27 mouse cellular contexts compared by ENCODE assay signal in genomic region chr13:92293883-92294282, GRCm38 (mm10). TPM values are rescaled to one million over a fixed set of nuclear protein-coding genes. Genes with fewer than 3 reads are reported as not detected.
"Had no signal": no experiment of that assay in that cellular context is flagged by ENCODE, and none has a peak within 500 bp of the region (broad histone marks: within the 10 kb centered on the region; RNA-seq: fewer than 3 reads in every experiment).

No protein-coding gene starts in this region.

- DNase-seq: kidney, adult 18-20 months; kidney, postnatal 25 days; layer of hippocampus, adult 9-11 months; liver, embryonic 13.5 days; lung, adult 2 months; lung, postnatal 14 days; right cerebral cortex, adult 18-20 months; right cerebral cortex, postnatal 25 days; spleen, adult 18-20 months; thymus, adult 18-20 months; thymus, postnatal 36 days had no signal

- H3K9me3 ChIP-seq: liver, embryonic 13.5 days; midbrain, embryonic 13.5 days had no signal

- H3K4me2 ChIP-seq: liver, embryonic 13.5 days; midbrain, embryonic 13.5 days had no signal

- ATAC-seq: midbrain, embryonic 13.5 days; midbrain, embryonic 16.5 days had no signal

- H3K4me3 ChIP-seq: layer of hippocampus, adult 2 months; left cerebral cortex, adult 2 months; liver, embryonic 13.5 days; midbrain, embryonic 13.5 days; myocyte had no signal

- H3K4me1 ChIP-seq: liver, embryonic 13.5 days; midbrain, embryonic 13.5 days had no signal

- H3K27ac ChIP-seq: kidney, postnatal 0 days; layer of hippocampus, adult 2 months; left cerebral cortex, adult 2 months; liver, embryonic 13.5 days; macrophage; midbrain, embryonic 13.5 days had no signal

- H3K9ac ChIP-seq: liver, embryonic 13.5 days; midbrain, embryonic 13.5 days had no signal

- H3K27me3 ChIP-seq: liver, embryonic 13.5 days; midbrain, embryonic 13.5 days had no signal

RNA-seq across cellular contexts. Expression of gene Gm20379, which starts 11.9 kb away (rescaled TPM):
- total RNA-seq: layer of hippocampus, adult 2 months; layer of hippocampus, postnatal 25 days; left cerebral cortex, adult 2 months; left cerebral cortex, postnatal 10 days; left cerebral cortex, postnatal 36 days; liver, adult 2 months; megakaryocyte, adult 5-6 weeks; monocyte, adult 5-6 weeks had no signal
- polyA plus RNA-seq: large intestine, adult 2 months; liver, adult 2 months; lung, adult 2 months; macrophage; myocyte; testis, adult 2 months; urinary bladder, adult 2 months had no signal
